Mouse (Mus musculus) Patski (cell line): ENCODE data around the gene Ripor1. TPM values are rescaled to one million over a fixed set of nuclear protein-coding genes. Genes with fewer than 3 reads are reported as not detected.
A peak's percentile ranks its signal among the peaks of the same experiment; 100 is the strongest.
"Not testable (repeated sequence)": the region's sequence is repeated elsewhere in the genome, so short reads cannot be mapped to it uniquely, and the experiment has no call there.

Experiments used
- ATAC-seq: fragments of 100-300 bp; one replicate; pipeline ENCODE4 v1.8.0; 2021
- CTCF ChIA-PET: fragments of 350-600 bp; sonication (Branson Sonifier 250); formaldehyde crosslinking; loops from one replicate; lab custom pipeline; 2022; ENCODE audit warnings: inconsistent platforms; lab: Charles Lee
- POLR2A ChIA-PET: fragments of 350-600 bp; sonication (Branson Sonifier 250); formaldehyde crosslinking; loops from one replicate; lab custom pipeline; 2022; ENCODE audit warnings: antibody characterized with exemption, inconsistent platforms; lab: Charles Lee
- DNase-seq: peaks from one replicate; pipeline ENCODE4 v3.0.0-alpha.2; 2011; ENCODE audit warnings: low read depth, low spot score
- H3K27me3 ChIP-seq: fragments of 371-371 bp; one replicate; pipeline ENCODE4 v1.5.1; 2021
- CTCF ChIP-seq: fragments of 100-300 bp; IDR thresholded peaks from one replicate; pipeline ENCODE4 v1.5.1; 2021
- in situ Hi-C: fragments of 300-500 bp; cut with MboI; formaldehyde crosslinking; loops from 3 replicates; pipeline ENCODE4 v1.11.1; 2018; ENCODE audit warnings: low pct_unique_long_range_greater_than_20kb, mixed read lengths
- polyA plus RNA-seq: library from polyadenylated mRNA; unstranded; gene quantifications from one replicate; pipeline ENCODE4 v1.2.3, GENCODE M21; 2021

Gene Ripor1
- polyA plus RNA-seq, 1 experiment from 2014 or later = 84.2 TPM

GRCm38 (mm10) chr8:105573427-105573826 is 31.6 kb upstream of the Ripor1 start:
- in situ Hi-C loops = no loop called here
- POLR2A ChIA-PET = no interaction called here
- peak; percentile 36 for TF ChIP-seq CTCF
- DNase-seq (no peak), ATAC-seq (peak; percentile 49)
- CTCF ChIA-PET = interaction anchor here (1.0 kb wide), 1 partner anchor 33 kb away, joined by 3 read pairs; no protein-coding TSS in a partner anchor
- H3K27me3 ChIP-seq = no peaks in the 10 kb centered on the region

GRCm38 (mm10) chr8:105574741-105575140 is 30.3 kb upstream of the Ripor1 start:
- in situ Hi-C loops = no loop called here
- TF ChIP-seq CTCF = no peak
- CTCF ChIA-PET = interaction anchor here (1.1 to 2.1 kb wide), 3 partner anchors 8 to 30 kb away, joined by 4 to 7 read pairs (median 5); partner anchors contain the start of gene Ripor1
- no peaks in the 10 kb centered on the region for H3K27me3 ChIP-seq
- POLR2A ChIA-PET = interaction anchor here (0.6 kb wide), 3 partner anchors 8 to 14 kb away, joined by 3 to 4 read pairs (median 3); no protein-coding TSS in a partner anchor
- no peak for DNase-seq
- no peak for ATAC-seq

- POLR2A ChIA-PET = interaction anchor here (1.5 kb wide), 1 partner anchor 9 kb away, joined by 6 read pairs; the partner anchor contains the start of gene Atp6v0d1
- no peak for ATAC-seq
- no peak for TF ChIP-seq CTCF
- CTCF ChIA-PET = interaction anchor here (1.0 to 2.1 kb wide), 6 partner anchors 9 to 60 kb away, joined by 3 to 7 read pairs (median 4); partner anchors contain the start of gene Ripor1
- no peak for DNase-seq
- in situ Hi-C loops = no loop called here
- H3K27me3 ChIP-seq = no peaks in the 10 kb centered on the region
Observed at GRCm38 (mm10) chr8:105575538-105575937, 29.5 kb upstream of the Ripor1 start.

- TF ChIP-seq CTCF = no peak
- CTCF ChIA-PET = no interaction called here
- no peaks in the 10 kb centered on the region for H3K27me3 ChIP-seq
- POLR2A ChIA-PET = interaction anchor here (1.4 kb wide), 1 partner anchor 12 kb away, joined by 4 read pairs; no protein-coding TSS in a partner anchor
- ATAC-seq = no peak
- DNase-seq = no peak
- in situ Hi-C loops = no loop called here
Observed at GRCm38 (mm10) chr8:105579719-105580118, 25.3 kb upstream of the Ripor1 start.

- ChIA-PET POLR2A (interaction anchor here (0.6 to 0.7 kb wide), 2 partner anchors 18 to 98 kb away, joined by 3 to 5 read pairs; no protein-coding TSS in a partner anchor), CTCF (no interaction called here)
- in situ Hi-C loops = no loop called here
- no peak for TF ChIP-seq CTCF
- DNase-seq = no peak
- no peak for ATAC-seq
- no peaks in the 10 kb centered on the region for H3K27me3 ChIP-seq
Observed at GRCm38 (mm10) chr8:105592431-105592830, 12.6 kb upstream of the Ripor1 start.

- H3K27me3 ChIP-seq = no peaks in the 10 kb centered on the region
- no peak for DNase-seq
- in situ Hi-C loops = no loop called here
- TF ChIP-seq CTCF = no peak
- CTCF ChIA-PET = interaction anchor here (1.5 to 2.0 kb wide), 2 partner anchors 11 to 14 kb away, joined by 6 to 7 read pairs; partner anchors contain the start of gene Ripor1
- ATAC-seq = peak; percentile 80
- POLR2A ChIA-PET = interaction anchor here (0.8 to 2.2 kb wide), 4 partner anchors 11 to 43 kb away, joined by 3 to 10 read pairs (median 4); partner anchors contain the start of genes Agrp, Atp6v0d1, Ctcf and Ripor1
Observed at GRCm38 (mm10) chr8:105593859-105594258, 11.2 kb upstream of the Ripor1 start.

GRCm38 (mm10) chr8:105594451-105595242 is 10.4 kb upstream of the Ripor1 start:
- in situ Hi-C loops = no loop called here
- no peak for DNase-seq
- TF ChIP-seq CTCF = no peak
- no peaks in the 10 kb centered on the region for H3K27me3 ChIP-seq
- peak; percentile 64 for ATAC-seq
- ChIA-PET POLR2A (interaction anchor here (0.8 to 2.2 kb wide), 4 partner anchors 10 to 42 kb away, joined by 3 to 10 read pairs (median 4); partner anchors contain the start of genes Agrp, Atp6v0d1, Ctcf and Ripor1), CTCF (interaction anchor here (1.4 to 2.0 kb wide), 3 partner anchors 10 to 19 kb away, joined by 6 to 7 read pairs (median 7); partner anchors contain the start of gene Ripor1)

GRCm38 (mm10) chr8:105596362-105597034 is 8.6 kb upstream of the Ripor1 start:
- ChIA-PET POLR2A (interaction anchor here (0.6 to 1.9 kb wide), 2 partner anchors 10 to 342 kb away, joined by 6 to 8 read pairs; no protein-coding TSS in a partner anchor), CTCF (interaction anchor here (0.9 to 2.2 kb wide), 7 partner anchors 9 to 52 kb away, joined by 3 to 8 read pairs (median 3); partner anchors contain the start of gene Ripor1)
- H3K27me3 ChIP-seq = no peaks in the 10 kb centered on the region
- TF ChIP-seq CTCF = peak; percentile 76
- ATAC-seq = peak; percentile 33
- in situ Hi-C loops = no loop called here
- DNase-seq = no peak

GRCm38 (mm10) chr8:105598777-105599176 is 6.3 kb upstream of the Ripor1 start:
- ChIA-PET POLR2A (interaction anchor here (0.7 kb wide), 1 partner anchor 187 kb away, joined by 6 read pairs; no protein-coding TSS in a partner anchor), CTCF (no interaction called here)
- DNase-seq = no peak
- H3K27me3 ChIP-seq = no peaks in the 10 kb centered on the region
- ATAC-seq = no peak
- no peak for TF ChIP-seq CTCF
- in situ Hi-C loops = no loop called here

- POLR2A ChIA-PET = no interaction called here
- CTCF ChIA-PET = interaction anchor here (1.1 kb wide), 1 partner anchor 35 kb away, joined by 3 read pairs; no protein-coding TSS in a partner anchor
- H3K27me3 ChIP-seq = no peaks in the 10 kb centered on the region
Observed at GRCm38 (mm10) chr8:105601301-105601700, 3.8 kb upstream of the Ripor1 start.

GRCm38 (mm10) chr8:105602540-105602939 is 2.5 kb upstream of the Ripor1 start:
- ATAC-seq, in situ Hi-C loops, H3K27me3 ChIP-seq, DNase-seq: not testable (repeated sequence)
- ChIA-PET POLR2A (interaction anchor here (0.6 to 0.7 kb wide), 2 partner anchors 11 to 173 kb away, joined by 3 to 5 read pairs; no protein-coding TSS in a partner anchor), CTCF (interaction anchor here (0.7 to 0.9 kb wide), 2 partner anchors 33 to 36 kb away, joined by 3 read pairs; no protein-coding TSS in a partner anchor)

More at GRCm38 (mm10) chr8:105601301-105601700, 3.8 kb upstream of the Ripor1 start:
- DNase-seq (no peak), ATAC-seq (no peak)
- in situ Hi-C loops = no loop called here
- no peak for TF ChIP-seq CTCF
